Mouse (Mus musculus) olfactory bulb, adult 2 months (tissue): ENCODE measurements around the gene Fam172a. TPM values are rescaled to one million over a fixed set of nuclear protein-coding genes. Genes with fewer than 3 reads are reported as not detected.

Experiments used
- H3K27ac ChIP-seq: fragments of 200-500 bp; 2 replicates; pipeline ENCODE4 v1.5.1; 2012; ENCODE audit warnings: low read depth, low read length; ENCODE audit not compliant: insufficient read depth
- H3K4me1 ChIP-seq: fragments of 200-500 bp; 2 replicates; pipeline ENCODE4 v1.6.1; 2012; ENCODE audit warnings: low read length; ENCODE audit not compliant: control insufficient read depth, insufficient read depth
- H3K4me3 ChIP-seq: fragments of 200-500 bp; 2 replicates; pipeline ENCODE4 v1.5.1; 2012; ENCODE audit warnings: mild to moderate bottlenecking, low read depth, low read length, moderate library complexity; ENCODE audit not compliant: insufficient read depth
- CTCF ChIP-seq: fragments of 200-500 bp; IDR thresholded peaks from 2 replicates; pipeline ENCODE4 v1.5.1; 2012; ENCODE audit warnings: low read depth, mild to moderate bottlenecking, low read length, moderate library complexity; ENCODE audit not compliant: insufficient read depth
- POLR2A ChIP-seq: fragments of 200-500 bp; IDR thresholded peaks from 2 replicates; pipeline ENCODE4 v1.6.1; 2012; ENCODE audit warnings: mild to moderate bottlenecking, low read depth, low read length, moderate library complexity; ENCODE audit not compliant: insufficient read depth
- WGBS: fragments of 180-500 bp; shearing (Covaris S2); methylation state at CpG from one replicate; pipeline ENCODE4 v1.1.7; 2018; 5-methylcytosine and 5-hydroxymethylcytosine counted together
- polyA plus RNA-seq: library from polyadenylated mRNA; stranded (reverse); fragments of >200 nt; gene quantifications from 2 replicates; pipeline ENCODE4 v1.2.4, GENCODE M21; 2012; ENCODE audit warnings: low replicate concordance; ENCODE audit not compliant: missing spikeins, insufficient read depth, insufficient read length

The Fam172a gene
- polyA plus RNA-seq, 1 experiment: not detected

DNA sequence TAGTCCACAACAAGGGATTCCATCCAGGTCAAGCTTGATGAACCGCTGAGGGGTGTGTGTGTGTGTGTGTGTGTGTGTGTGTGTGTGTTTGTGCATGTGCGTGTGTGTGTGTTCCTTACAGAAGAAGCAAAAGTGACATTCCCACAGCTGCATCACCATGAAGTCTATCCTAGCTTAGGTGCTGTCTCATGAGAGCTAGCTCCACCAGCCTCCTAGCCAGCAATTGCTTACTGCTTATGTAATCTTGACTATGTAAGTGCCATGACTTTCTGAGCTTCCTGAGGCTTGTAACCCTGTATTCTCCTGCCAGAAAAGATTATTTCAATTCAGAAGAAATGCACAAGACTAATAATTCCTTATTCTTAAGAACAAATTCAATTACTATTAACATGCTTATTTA, 221.0 kb downstream of the Fam172a start:
- Histone ChIP-seq H3K4me1 (no peaks in the 10 kb centered on the region), H3K4me3 (no peak overlapping the region), H3K27ac (no peak overlapping the region)
- 89% methylated on average over 2 of the region's 2 CpGs for WGBS
- TF ChIP-seq CTCF (no peak), POLR2A (no peak)

DNA sequence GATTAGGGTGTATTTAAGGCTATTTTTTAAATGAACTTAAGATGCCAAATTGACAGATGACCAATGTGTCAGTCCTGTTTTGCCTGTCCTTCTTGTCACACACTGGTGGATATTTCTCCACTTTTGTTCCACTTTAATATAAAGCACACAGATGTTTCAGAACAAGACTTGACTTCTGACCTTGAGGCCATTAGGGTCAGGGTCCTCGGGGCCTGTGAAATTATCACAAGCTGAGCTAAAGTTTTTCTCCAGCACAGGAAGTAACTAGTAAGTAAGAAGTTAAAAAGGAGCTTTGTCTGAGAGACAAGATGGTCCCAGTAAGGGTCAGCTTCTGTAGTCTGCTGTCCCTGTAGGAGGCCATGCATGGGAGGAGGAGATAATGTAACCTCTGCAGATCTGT, 255.8 kb downstream of the Fam172a start:
- Histone ChIP-seq H3K4me3 (no peak overlapping the region), H3K4me1 (no peaks in the 10 kb centered on the region), H3K27ac (no peak overlapping the region)
- TF ChIP-seq POLR2A (no peak), CTCF (no peak)
- WGBS: 55% methylated on average over 1 of the region's 1 CpGs

DNA sequence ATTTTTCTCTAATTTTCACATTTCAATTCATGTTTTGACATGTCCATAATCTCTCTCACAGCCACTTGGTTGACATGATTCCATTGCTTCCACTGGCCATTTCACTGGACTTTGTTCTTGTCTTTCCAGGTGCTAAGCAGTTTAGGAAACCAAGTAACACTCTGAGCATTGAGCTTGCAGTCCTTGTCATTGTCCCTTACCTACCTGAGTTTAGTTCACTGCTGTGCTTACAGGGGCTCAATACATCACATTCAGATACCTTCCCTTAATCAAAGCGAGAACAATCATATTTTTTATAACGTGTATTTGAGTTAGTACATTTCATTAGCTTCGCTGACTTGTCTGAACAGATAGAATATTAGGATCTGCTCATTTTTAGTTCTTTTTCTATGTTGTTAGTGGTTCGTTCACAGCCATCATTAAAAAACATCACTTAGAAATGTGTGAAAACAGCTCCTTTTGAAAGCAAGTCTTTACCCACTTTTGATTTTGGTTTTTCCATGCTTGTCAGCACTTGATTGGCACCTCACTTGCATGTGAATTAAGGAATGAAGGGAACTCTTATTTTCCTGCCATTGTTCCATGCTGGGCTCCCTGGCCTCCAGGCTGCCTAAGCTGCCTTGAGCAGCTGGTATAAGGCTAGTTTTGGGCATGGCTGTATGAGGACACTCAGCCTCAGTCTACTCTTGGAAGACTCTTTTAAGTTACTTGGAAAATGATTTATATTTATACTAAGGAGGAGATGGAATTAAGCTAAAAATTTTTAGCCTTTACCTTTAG, 257.9 kb downstream of the Fam172a start:
- no peaks in the 10 kb centered on the region for H3K4me1 ChIP-seq
- no peak overlapping the region for H3K4me3 ChIP-seq
- TF ChIP-seq CTCF (no peak), POLR2A (no peak)
- 60% methylated on average over 4 of the region's 4 CpGs for WGBS
- H3K27ac ChIP-seq: no peak overlapping the region

DNA sequence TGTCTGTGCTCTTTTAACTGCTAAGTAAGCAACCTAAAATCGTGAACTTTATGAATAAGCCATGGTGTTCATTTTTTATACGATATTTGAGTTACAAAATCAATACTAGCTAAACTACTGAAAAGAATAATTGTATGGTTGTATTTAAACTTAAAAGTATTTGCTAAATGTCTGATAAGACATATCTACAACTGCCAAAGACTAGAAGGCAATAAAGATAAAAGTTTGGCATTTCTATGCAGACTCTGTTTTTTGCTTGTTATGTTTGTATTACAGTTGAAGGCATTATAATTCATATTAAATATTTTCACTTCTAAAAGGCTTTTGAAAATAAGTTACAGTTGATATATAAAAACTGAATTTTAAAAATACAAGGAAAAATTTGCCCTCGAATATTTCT, 274.4 kb downstream of the Fam172a start:
- Histone ChIP-seq H3K4me1 (no peaks in the 10 kb centered on the region), H3K4me3 (no peak overlapping the region), H3K27ac (no peak overlapping the region)
- 90% methylated on average over 3 of the region's 3 CpGs for WGBS
- TF ChIP-seq POLR2A (no peak), CTCF (no peak)

DNA sequence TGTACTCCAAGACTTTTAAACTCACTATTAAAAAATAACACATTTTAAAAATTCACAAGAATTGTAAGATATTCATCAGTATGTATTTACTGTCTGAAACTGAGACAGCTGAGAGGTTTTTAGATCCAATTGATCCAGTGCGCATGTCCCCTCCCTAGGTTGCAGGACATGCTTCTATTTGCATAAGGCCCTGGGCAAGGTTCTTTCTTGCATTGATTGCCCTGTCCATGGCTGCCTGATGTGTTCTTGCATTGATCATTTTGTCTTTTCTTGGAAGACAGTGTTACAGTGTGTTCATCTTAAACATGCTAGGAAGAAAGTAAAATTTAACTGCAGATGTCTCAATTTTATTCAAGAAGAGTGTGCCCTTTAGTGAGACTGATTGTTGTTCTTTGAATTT, 275.3 kb downstream of the Fam172a start:
- TF ChIP-seq POLR2A (no peak), CTCF (no peak)
- WGBS: 100% methylated on average over 1 of the region's 1 CpGs
- Histone ChIP-seq H3K27ac (no peak overlapping the region), H3K4me3 (no peak overlapping the region), H3K4me1 (no peaks in the 10 kb centered on the region)

DNA sequence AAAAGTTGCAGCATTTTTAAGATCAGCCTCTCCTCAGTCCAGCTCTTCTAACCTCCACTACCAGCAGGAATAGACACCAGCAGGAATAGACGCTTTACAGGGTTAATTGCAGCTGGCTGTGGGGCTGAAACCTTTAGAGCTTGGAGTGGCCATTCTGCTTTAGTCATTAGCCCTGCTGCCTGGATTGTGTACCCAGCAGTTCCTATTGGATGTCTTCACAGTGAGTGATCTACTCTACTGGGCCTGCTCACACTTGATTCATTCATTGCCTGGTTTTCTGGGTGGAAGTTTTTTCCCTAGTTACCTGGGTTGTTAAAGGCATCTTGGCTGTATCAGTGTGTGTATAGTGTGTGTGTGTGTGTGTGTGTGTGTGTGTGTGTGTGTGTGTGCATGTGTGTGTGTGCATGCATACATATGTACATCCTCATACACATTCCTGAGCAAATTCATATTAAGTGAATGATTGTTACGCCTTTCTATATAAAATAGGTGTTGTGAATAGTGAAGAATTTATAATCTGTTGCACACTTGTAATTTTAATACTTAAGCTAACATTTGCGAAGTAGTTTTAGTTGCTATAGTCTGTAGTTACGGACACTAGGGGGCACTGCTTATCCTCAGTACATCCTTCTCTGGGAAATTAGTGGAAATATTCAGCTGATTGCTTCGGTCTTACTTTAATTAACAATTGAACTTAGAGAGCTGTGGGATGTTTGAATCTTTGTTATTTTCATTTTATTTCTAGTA, 280.4 kb downstream of the Fam172a start:
- Histone ChIP-seq H3K4me3 (no peak overlapping the region), H3K4me1 (no peaks in the 10 kb centered on the region), H3K27ac (no peak overlapping the region)
- WGBS: 25% methylated on average over 5 of the region's 5 CpGs
- TF ChIP-seq CTCF (no peak), POLR2A (no peak)

DNA sequence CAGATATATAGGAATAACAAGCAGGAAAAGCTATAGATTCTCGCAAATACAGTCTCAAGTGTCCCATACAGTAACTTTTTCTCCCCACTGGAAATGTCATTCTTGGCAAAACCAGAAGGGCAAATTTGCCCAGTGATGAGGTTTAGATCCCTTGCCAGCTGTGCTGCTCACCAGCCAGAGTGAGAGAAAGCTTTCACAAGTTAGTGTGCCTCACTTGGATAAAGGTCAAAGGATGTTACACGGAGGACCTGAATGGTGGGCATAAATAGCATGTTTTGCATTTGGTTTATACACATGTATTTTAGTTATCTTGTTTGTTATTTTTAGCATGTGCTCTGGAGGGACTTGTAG, 281.0 kb downstream of the Fam172a start:
- no peak overlapping the region for H3K27ac ChIP-seq
- whole genome bisulfite sequencing: 38% methylated on average over 2 of the region's 2 CpGs
- H3K4me1 ChIP-seq: no peaks in the 10 kb centered on the region
- H3K4me3 ChIP-seq: no peak overlapping the region
- TF ChIP-seq CTCF (no peak), POLR2A (no peak)

DNA sequence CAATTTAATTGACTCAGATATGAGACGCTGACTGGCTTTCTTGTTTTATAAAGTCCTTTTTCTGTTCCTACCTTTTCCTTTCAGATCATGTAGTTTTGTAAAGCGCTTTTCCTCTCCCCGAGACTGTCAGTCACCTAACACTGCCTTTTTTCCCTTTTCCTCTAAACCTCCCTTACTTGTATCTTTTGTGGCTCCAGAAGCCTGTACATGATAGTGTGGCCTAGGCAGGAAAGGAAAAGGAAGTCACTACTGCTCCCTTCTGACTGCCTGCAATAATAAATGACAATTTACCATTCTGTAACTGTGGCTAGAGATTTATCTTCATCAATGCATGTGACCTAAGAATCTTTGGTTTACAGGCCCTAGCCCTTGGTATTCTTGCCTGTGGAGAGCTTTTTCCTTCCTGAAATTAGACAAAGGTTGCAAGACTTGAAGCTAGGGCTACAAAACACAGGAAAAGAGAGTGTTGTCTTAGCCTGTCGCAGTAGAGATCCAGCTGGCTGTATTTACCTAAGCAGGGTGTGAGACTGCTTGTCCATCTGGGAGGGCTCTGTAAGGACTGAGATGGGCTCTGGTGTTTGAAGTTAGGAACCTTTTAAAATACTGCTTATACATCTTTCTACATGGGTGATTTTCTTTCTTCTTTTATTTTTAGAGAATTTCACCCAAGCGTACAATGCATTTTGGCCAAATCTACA, 289.5 kb downstream of the Fam172a start:
- Histone ChIP-seq H3K4me1 (no peaks in the 10 kb centered on the region), H3K4me3 (no peak overlapping the region), H3K27ac (no peak overlapping the region)
- 91% methylated on average over 5 of the region's 5 CpGs for WGBS
- TF ChIP-seq CTCF: no peak
- no peak for TF ChIP-seq POLR2A

DNA sequence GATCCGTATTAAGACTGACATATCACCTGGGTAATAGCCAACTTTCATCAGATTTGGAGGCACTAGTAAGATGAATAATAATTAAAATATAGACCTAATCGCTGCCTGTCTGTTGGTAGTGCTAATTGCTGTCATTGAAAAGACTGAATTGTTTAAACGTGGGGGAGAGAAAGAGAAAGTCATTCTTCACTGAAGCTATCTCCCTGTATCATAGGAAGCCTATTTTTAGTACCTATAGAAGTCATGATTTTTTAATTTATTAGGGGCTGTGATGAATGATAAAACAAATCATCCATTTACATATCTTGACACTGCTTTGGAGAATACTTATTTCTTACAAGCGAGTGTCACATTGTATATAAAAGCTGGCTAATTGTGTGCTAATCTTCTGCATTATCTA, 302.8 kb downstream of the Fam172a start:
- Histone ChIP-seq H3K27ac (no peak overlapping the region), H3K4me3 (no peak overlapping the region), H3K4me1 (no peaks in the 10 kb centered on the region)
- 64% methylated on average over 4 of the region's 4 CpGs for WGBS
- TF ChIP-seq POLR2A (no peak), CTCF (no peak)
